Mouse (Mus musculus): ENCODE measurements around the gene C8b. TPM values are rescaled to one million over a fixed set of nuclear protein-coding genes. Genes with fewer than 3 reads are reported as not detected.

The C8b gene
- total RNA-seq, 1 experiment from 2014 or later = not detected

Other genes with a start within 250 kb of the C8b start
- gene Gm17662, start 91.0 kb downstream of the C8b start, total RNA-seq (2017) = not detected in 2 replicates
- gene C8a, start 110.1 kb downstream of the C8b start, total RNA-seq (2017) = not detected in 2 replicates
- gene Fyb2, start 147.1 kb downstream of the C8b start, total RNA-seq (2017) = not detected in 2 replicates

Data from hematopoietic stem cell, adult 5-6 weeks (primary cell).